Mouse (Mus musculus): ENCODE measurements at regions not wholly inside any gene's neighbourhood (a gene's known extent, or its start where the extent isn't known, plus 50 kb on each side); places are given as distances from the start of the nearest gene placed in this dataset.

DNA sequence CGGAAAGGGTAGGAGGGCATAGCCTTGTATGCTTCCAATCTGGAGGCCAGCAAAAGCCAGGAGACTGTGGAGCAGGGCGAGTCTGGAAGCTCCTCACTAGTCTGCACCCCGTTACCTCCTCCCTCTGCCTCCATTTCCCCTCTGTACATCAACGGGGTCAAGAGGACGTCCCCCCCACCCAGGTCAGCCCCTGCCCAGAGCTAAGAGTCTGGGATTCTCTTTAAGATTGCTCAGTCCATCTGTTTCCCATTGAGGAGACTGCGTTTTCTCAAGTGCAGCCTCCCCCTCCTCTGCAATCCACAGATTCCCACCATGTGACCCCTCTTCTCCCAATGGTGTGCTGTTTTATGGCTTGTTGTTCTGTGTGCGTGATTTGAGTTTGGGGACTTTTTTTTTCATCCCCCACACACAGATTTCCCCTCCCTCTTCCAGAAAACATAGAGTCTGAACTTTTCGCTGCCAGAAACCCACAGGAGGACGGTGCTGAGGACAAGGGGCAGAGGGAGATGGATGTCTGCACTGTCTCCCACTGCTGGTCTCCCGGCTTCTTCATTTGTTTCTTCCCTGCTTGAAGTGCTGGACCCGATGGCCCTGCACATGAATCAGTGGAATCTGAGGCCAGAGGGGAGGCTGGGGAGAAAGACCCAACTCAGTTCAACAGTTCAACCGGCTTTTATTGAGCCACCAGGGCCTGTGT is 162.6 kb downstream of the Cyp26b1 start:
- TF ChIP-seq CTCF (conservative IDR thresholded peaks at IDR 0.05; ENCODE audit: low read length) (no peak), NANOG (IDR thresholded peaks at IDR 0.05; ENCODE audit: borderline replicate concordance, low read length) (no peak), POU5F1 (IDR thresholded peaks at IDR 0.05; ENCODE audit: borderline replicate concordance, low read length) (no peak)

Data from E14TG2a.4 (cell line).